Mouse (Mus musculus) small intestine, adult 2 months (tissue): ENCODE measurements around the gene Aldh2. TPM values are rescaled to one million over a fixed set of nuclear protein-coding genes. Genes with fewer than 3 reads are reported as not detected.

Source experiments
- H3K27ac ChIP-seq: fragments of 200-500 bp; 2 replicates; pipeline ENCODE4 v1.5.1; 2012; ENCODE audit warnings: low read depth, low read length, control low read depth, inconsistent platforms; ENCODE audit not compliant: insufficient read depth
- H3K27me3 ChIP-seq: fragments of 200-500 bp; 2 replicates; pipeline ENCODE4 v1.6.1; 2012; ENCODE audit warnings: mild to moderate bottlenecking, moderate library complexity, low read length, inconsistent platforms; ENCODE audit not compliant: control insufficient read depth, insufficient read depth
- H3K36me3 ChIP-seq: fragments of 200-500 bp; 2 replicates; pipeline ENCODE4 v1.6.1; 2012; ENCODE audit warnings: mild to moderate bottlenecking, low read length, control low read depth, inconsistent platforms; ENCODE audit not compliant: control insufficient read depth, insufficient read depth
- H3K4me1 ChIP-seq: fragments of 200-500 bp; 2 replicates; pipeline ENCODE4 v1.6.1; 2012; ENCODE audit warnings: low read length, inconsistent platforms, mixed read lengths; ENCODE audit not compliant: control insufficient read depth, insufficient read depth, insufficient read length
- H3K4me3 ChIP-seq: fragments of 200-500 bp; 2 replicates; pipeline ENCODE4 v1.5.1; 2012; ENCODE audit warnings: low read depth, mild to moderate bottlenecking, control low read depth, inconsistent platforms, low read length, moderate library complexity
- CTCF ChIP-seq: fragments of 200-500 bp; IDR thresholded peaks from 2 replicates; pipeline ENCODE4 v1.5.1; 2012; ENCODE audit warnings: low read depth, mild to moderate bottlenecking, control low read depth, inconsistent platforms, low read length, moderate library complexity, mixed read lengths; ENCODE audit not compliant: insufficient replicate concordance, insufficient read length; ENCODE audit errors: extremely low read depth
- POLR2A ChIP-seq: fragments of 200-500 bp; IDR thresholded peaks from 2 replicates; pipeline ENCODE4 v1.6.1; 2012; ENCODE audit warnings: low read depth, mild to moderate bottlenecking, control low read depth, inconsistent platforms, low read length, moderate library complexity
- WGBS: fragments of 180-500 bp; shearing (Covaris S2); methylation state at CpG from one replicate; pipeline ENCODE4 v1.1.7; 2018; 5-methylcytosine and 5-hydroxymethylcytosine counted together
- polyA plus RNA-seq: library from polyadenylated mRNA; depleted of rRNA; stranded (reverse); fragments of >200 nt; gene quantifications from 2 replicates; pipeline ENCODE4 v1.2.3, GENCODE M21; 2012

Gene Aldh2
- polyA plus RNA-seq, 1 experiment, result 324 TPM

- 39% methylated on average over 9 of the region's 9 CpGs for WGBS
Measured at GRCm38 (mm10) chr5:121601547-121602299, 8.1 kb upstream of the Aldh2 start.

GRCm38 (mm10) chr5:121598871-121599610 is 5.4 kb upstream of the Aldh2 start:
- TF ChIP-seq POLR2A (no peak), CTCF (no peak)
- peak overlapping the region; percentile 24; the same call in 1 of the 2 replicates for H3K27ac ChIP-seq
- 86% methylated on average over 13 of the region's 13 CpGs for WGBS

More at GRCm38 (mm10) chr5:121601547-121602299, 8.1 kb upstream of the Aldh2 start:
- Histone ChIP-seq H3K36me3 (no peaks in the 10 kb centered on the region), H3K4me3 (peak overlapping the region; percentile 1; the same call in 1 of the 2 replicates), H3K27ac (peak overlapping the region; percentile 34; the same call in 1 of the 2 replicates), H3K27me3 (no peaks in the 10 kb centered on the region), H3K4me1 (peaks cover 8% of the 10 kb centered on the region)
- TF ChIP-seq CTCF (peak; percentile 99), POLR2A (no peak)

GRCm38 (mm10) chr5:121597991-121598537 is 4.4 kb upstream of the Aldh2 start:
- peak overlapping the region; percentile 17; the same call in 1 of the 2 replicates for H3K27ac ChIP-seq
- H3K27me3 ChIP-seq, result no peaks in the 10 kb centered on the region
- WGBS, result 86% methylated on average over 7 of the region's 7 CpGs
- H3K4me1 ChIP-seq, result peaks cover 9% of the 10 kb centered on the region
- H3K36me3 ChIP-seq, result no peaks in the 10 kb centered on the region
- H3K4me3 ChIP-seq, result no peak overlapping the region
- TF ChIP-seq CTCF (no peak), POLR2A (no peak)

More at GRCm38 (mm10) chr5:121598871-121599610, 5.4 kb upstream of the Aldh2 start:
- H3K27me3 ChIP-seq, result no peaks in the 10 kb centered on the region
- H3K36me3 ChIP-seq, result no peaks in the 10 kb centered on the region
- peaks cover 12% of the 10 kb centered on the region for H3K4me1 ChIP-seq
- H3K4me3 ChIP-seq, result no peak overlapping the region

GRCm38 (mm10) chr5:121597332-121597731 is 3.7 kb upstream of the Aldh2 start:
- Histone ChIP-seq H3K4me1 (peaks cover 9% of the 10 kb centered on the region), H3K27me3 (no peaks in the 10 kb centered on the region), H3K27ac (no peak overlapping the region), H3K4me3 (no peak overlapping the region), H3K36me3 (no peaks in the 10 kb centered on the region)
- 74% methylated on average over 4 of the region's 4 CpGs for WGBS
- no peak for TF ChIP-seq POLR2A
- TF ChIP-seq CTCF, result no peak

GRCm38 (mm10) chr5:121596226-121596625 is 2.6 kb upstream of the Aldh2 start:
- 31% methylated on average over 6 of the region's 6 CpGs for WGBS
- Histone ChIP-seq H3K27ac (no peak overlapping the region), H3K4me3 (no peak overlapping the region), H3K36me3 (no peaks in the 10 kb centered on the region), H3K4me1 (peaks cover 6% of the 10 kb centered on the region), H3K27me3 (no peaks in the 10 kb centered on the region)
- no peak for TF ChIP-seq CTCF

- H3K27ac ChIP-seq, result no peak overlapping the region
- H3K4me3 ChIP-seq, result no peak overlapping the region
- H3K36me3 ChIP-seq, result no peaks in the 10 kb centered on the region
- H3K27me3 ChIP-seq, result no peaks in the 10 kb centered on the region
- peaks cover 6% of the 10 kb centered on the region for H3K4me1 ChIP-seq
- TF ChIP-seq CTCF (no peak), POLR2A (no peak)
- 24% methylated on average over 6 of the region's 6 CpGs for WGBS
Measured at GRCm38 (mm10) chr5:121595758-121596157, 2.1 kb upstream of the Aldh2 start.

- no peaks in the 10 kb centered on the region for H3K36me3 ChIP-seq
- H3K27me3 ChIP-seq, result no peaks in the 10 kb centered on the region
- peaks cover 6% of the 10 kb centered on the region for H3K4me1 ChIP-seq
- no peak overlapping the region for H3K27ac ChIP-seq
- no peak for TF ChIP-seq CTCF
- TF ChIP-seq POLR2A, result no peak
- 37% methylated on average over 6 of the region's 6 CpGs for WGBS
- no peak overlapping the region for H3K4me3 ChIP-seq
Measured at GRCm38 (mm10) chr5:121594714-121595313, 1.2 kb upstream of the Aldh2 start.
